Mouse (Mus musculus): Measurements from ENCODE around the gene Exoc3l4. TPM values are rescaled to one million over a fixed set of nuclear protein-coding genes. Genes with fewer than 3 reads are reported as not detected.

Gene Exoc3l4
- polyA plus RNA-seq, 1 experiment from 2014 or later: 21.3 TPM

- Histone ChIP-seq H3K27me3 (replicated peaks; ENCODE audit: insufficient read depth, low read length) (peaks cover 25% of the 10 kb centered on the region), H3K9ac (replicated peaks; ENCODE audit: low read depth) (no peak overlapping the region), H3K4me1 (ENCODE audit: insufficient read depth, low read depth, low read length) (no peaks in the 10 kb centered on the region; the same call in 1 of the 2 replicates), H3K9me3 (ENCODE audit: low read length) (no peaks in the 10 kb centered on the region), H3K4me3 (ENCODE audit: low read depth, low read length) (no peak overlapping the region), H3K36me3 (ENCODE audit: insufficient read depth, low read length) (no peaks in the 10 kb centered on the region), H3K27ac (ENCODE audit: low read length) (no peak overlapping the region), H3K4me2 (replicated peaks; ENCODE audit: low read depth, low read length) (no peak overlapping the region)
- 79% methylated on average over 5 of the region's 5 CpGs for WGBS
- TF ChIP-seq CTCF (IDR thresholded peaks at IDR 0.05): no peak
- TF ChIP-seq EP300 (IDR thresholded peaks at IDR 0.05): no peak
- DNase-seq (ENCODE audit: low spot score): no peak
- no peak for ATAC-seq
Measured at GRCm38 (mm10) chr12:111419918-111420317, 3.1 kb downstream of the Exoc3l4 start.

GRCm38 (mm10) chr12:111420946-111421709 is 4.3 kb downstream of the Exoc3l4 start:
- Histone ChIP-seq H3K27me3 (replicated peaks; ENCODE audit: insufficient read depth, low read length) (peaks cover 32% of the 10 kb centered on the region), H3K4me3 (ENCODE audit: low read depth, low read length) (no peak overlapping the region), H3K27ac (ENCODE audit: low read length) (0 out of 2 replicates have a peak overlapping the region, but pooled peaks have one; percentile 5), H3K36me3 (ENCODE audit: insufficient read depth, low read length) (no peaks in the 10 kb centered on the region), H3K9ac (replicated peaks; ENCODE audit: low read depth) (no peak overlapping the region), H3K9me3 (ENCODE audit: low read length) (no peaks in the 10 kb centered on the region), H3K4me2 (replicated peaks; ENCODE audit: low read depth, low read length) (no peak overlapping the region), H3K4me1 (ENCODE audit: insufficient read depth, low read depth, low read length) (no peaks in the 10 kb centered on the region; the same call in 1 of the 2 replicates)
- peak; percentile 67 for DNase-seq (ENCODE audit: low spot score)
- WGBS: 21% methylated on average over 7 of the region's 7 CpGs
- peak; percentile 14; the same call in 1 of the 2 replicates for ATAC-seq
- TF ChIP-seq EP300 (IDR thresholded peaks at IDR 0.05) (no peak), CTCF (IDR thresholded peaks at IDR 0.05) (no peak)

GRCm38 (mm10) chr12:111422852-111423251 is 6.0 kb downstream of the Exoc3l4 start:
- peaks cover 32% of the 10 kb centered on the region for H3K27me3 ChIP-seq (replicated peaks; ENCODE audit: insufficient read depth, low read length)
- H3K9me3 ChIP-seq (ENCODE audit: low read length): no peaks in the 10 kb centered on the region
- TF ChIP-seq EP300 (IDR thresholded peaks at IDR 0.05) (no peak), CTCF (IDR thresholded peaks at IDR 0.05) (no peak)
- no peak for DNase-seq (ENCODE audit: low spot score)
- H3K27ac ChIP-seq (ENCODE audit: low read length): no peak overlapping the region
- no peak overlapping the region for H3K4me3 ChIP-seq (ENCODE audit: low read depth, low read length)
- ATAC-seq: no peak
- no peaks in the 10 kb centered on the region for H3K36me3 ChIP-seq (ENCODE audit: insufficient read depth, low read length)
- H3K4me2 ChIP-seq (replicated peaks; ENCODE audit: low read depth, low read length): no peak overlapping the region
- no peaks in the 10 kb centered on the region; the same call in 1 of the 2 replicates for H3K4me1 ChIP-seq (ENCODE audit: insufficient read depth, low read depth, low read length)
- 75% methylated on average over 5 of the region's 5 CpGs for WGBS
- H3K9ac ChIP-seq (replicated peaks; ENCODE audit: low read depth): no peak overlapping the region

GRCm38 (mm10) chr12:111423570-111424129 is 6.8 kb downstream of the Exoc3l4 start:
- 23% methylated on average over 43 of the region's 43 CpGs for WGBS
- no peak overlapping the region for H3K9ac ChIP-seq (replicated peaks; ENCODE audit: low read depth)

GRCm38 (mm10) chr12:111424547-111424946 is 7.7 kb downstream of the Exoc3l4 start:
- DNase-seq (ENCODE audit: low spot score): peak; percentile 52
- Histone ChIP-seq H3K4me1 (ENCODE audit: insufficient read depth, low read depth, low read length) (peaks cover 4% of the 10 kb centered on the region), H3K4me2 (replicated peaks; ENCODE audit: low read depth, low read length) (no peak overlapping the region), H3K27ac (ENCODE audit: low read length) (no peak overlapping the region), H3K4me3 (ENCODE audit: low read depth, low read length) (no peak overlapping the region), H3K9me3 (ENCODE audit: low read length) (no peaks in the 10 kb centered on the region), H3K9ac (replicated peaks; ENCODE audit: low read depth) (no peak overlapping the region), H3K36me3 (ENCODE audit: insufficient read depth, low read length) (no peaks in the 10 kb centered on the region), H3K27me3 (replicated peaks; ENCODE audit: insufficient read depth, low read length) (peaks cover 36% of the 10 kb centered on the region)
- WGBS: 21% methylated on average over 9 of the region's 9 CpGs
- peak; percentile 14; the same call in 1 of the 2 replicates for ATAC-seq
- TF ChIP-seq CTCF (IDR thresholded peaks at IDR 0.05) (no peak), EP300 (IDR thresholded peaks at IDR 0.05) (no peak)

More at GRCm38 (mm10) chr12:111423570-111424129, 6.8 kb downstream of the Exoc3l4 start:
- no peak for DNase-seq (ENCODE audit: low spot score)
- H3K27me3 ChIP-seq (replicated peaks; ENCODE audit: insufficient read depth, low read length): peaks cover 35% of the 10 kb centered on the region
- no peaks in the 10 kb centered on the region for H3K4me1 ChIP-seq (ENCODE audit: insufficient read depth, low read depth, low read length)
- H3K27ac ChIP-seq (ENCODE audit: low read length): no peak overlapping the region
- H3K36me3 ChIP-seq (ENCODE audit: insufficient read depth, low read length): no peaks in the 10 kb centered on the region
- H3K4me3 ChIP-seq (ENCODE audit: low read depth, low read length): no peak overlapping the region
- no peak overlapping the region for H3K4me2 ChIP-seq (replicated peaks; ENCODE audit: low read depth, low read length)
- H3K9me3 ChIP-seq (ENCODE audit: low read length): no peaks in the 10 kb centered on the region
- no peak for ATAC-seq
- TF ChIP-seq EP300 (IDR thresholded peaks at IDR 0.05): no peak

GRCm38 (mm10) chr12:111425258-111425657 is 8.4 kb downstream of the Exoc3l4 start:
- H3K9me3 ChIP-seq (ENCODE audit: low read length): no peaks in the 10 kb centered on the region
- TF ChIP-seq EP300 (IDR thresholded peaks at IDR 0.05) (no peak), CTCF (IDR thresholded peaks at IDR 0.05) (peak; percentile 90)
- 6% methylated on average over 14 of the region's 15 CpGs for WGBS
- ATAC-seq: peak; percentile 46
- H3K27ac ChIP-seq (ENCODE audit: low read length): no peak overlapping the region
- DNase-seq (ENCODE audit: low spot score): peak; percentile 90
- H3K4me2 ChIP-seq (replicated peaks; ENCODE audit: low read depth, low read length): no peak overlapping the region
- H3K9ac ChIP-seq (replicated peaks; ENCODE audit: low read depth): no peak overlapping the region
- no peak overlapping the region for H3K4me3 ChIP-seq (ENCODE audit: low read depth, low read length)
- no peaks in the 10 kb centered on the region for H3K36me3 ChIP-seq (ENCODE audit: insufficient read depth, low read length)
- H3K27me3 ChIP-seq (replicated peaks; ENCODE audit: insufficient read depth, low read length): peaks cover 43% of the 10 kb centered on the region
- H3K4me1 ChIP-seq (ENCODE audit: insufficient read depth, low read depth, low read length): peaks cover 11% of the 10 kb centered on the region
